Mouse (Mus musculus) megakaryocyte, embryonic 14.5 days (primary cell): ENCODE measurements at regions not wholly inside any gene's neighbourhood (a gene's known extent, or its start where the extent isn't known, plus 50 kb on each side); places are given as distances from the start of the nearest gene placed in this dataset.

Experiments
- H3K27me3 ChIP-seq: replicated peaks from 2 replicates; pipeline ENCODE3; 2012; ENCODE audit warnings: inconsistent platforms
- H3K36me3 ChIP-seq: replicated peaks from 2 replicates; pipeline ENCODE3; 2012; ENCODE audit warnings: low read length, inconsistent platforms, mixed read lengths
- H3K4me1 ChIP-seq: 2 replicates; pipeline ENCODE4 v1.6.1; 2012; ENCODE audit warnings: inconsistent platforms
- H3K4me3 ChIP-seq: replicated peaks from 2 replicates; pipeline ENCODE3; 2012; ENCODE audit warnings: moderate library complexity, mild to moderate bottlenecking, inconsistent platforms
- H3K9me3 ChIP-seq: 2 replicates; pipeline ENCODE4 v1.6.1; 2012; ENCODE audit warnings: inconsistent platforms
- FLI1 ChIP-seq: IDR thresholded peaks from 2 replicates; pipeline ENCODE4 v1.6.1; 2012; ENCODE audit warnings: low read length, inconsistent platforms, mixed read lengths
- GATA1 ChIP-seq: IDR thresholded peaks from 3 replicates; pipeline ENCODE4 v1.6.1; 2012; ENCODE audit warnings: mixed read lengths, low read length, inconsistent platforms, borderline replicate concordance

GRCm38 (mm10) chr10:38897573-38897972 lies 67.7 kb upstream of the Lama4 start:
- Histone ChIP-seq H3K4me3 (no peak overlapping the region), H3K4me1 (no peaks in the 10 kb centered on the region), H3K9me3 (peaks cover 9% of the 10 kb centered on the region), H3K27me3 (no peaks in the 10 kb centered on the region), H3K36me3 (no peaks in the 10 kb centered on the region)
- TF ChIP-seq GATA1 (no peak), FLI1 (no peak)

GRCm38 (mm10) chr10:38906121-38906520 lies 59.2 kb upstream of the Lama4 start:
- Histone ChIP-seq H3K4me1 (no peaks in the 10 kb centered on the region), H3K9me3 (no peaks in the 10 kb centered on the region), H3K36me3 (no peaks in the 10 kb centered on the region), H3K4me3 (no peak overlapping the region), H3K27me3 (no peaks in the 10 kb centered on the region)
- no peak for TF ChIP-seq GATA1
- TF ChIP-seq FLI1, result no peak

- H3K27me3 ChIP-seq, result no peaks in the 10 kb centered on the region
- no peaks in the 10 kb centered on the region for H3K36me3 ChIP-seq
- no peak for TF ChIP-seq FLI1
- no peak for TF ChIP-seq GATA1
- H3K9me3 ChIP-seq, result no peaks in the 10 kb centered on the region
- no peak overlapping the region for H3K4me3 ChIP-seq
- H3K4me1 ChIP-seq, result no peaks in the 10 kb centered on the region
Observed at GRCm38 (mm10) chr10:38907835-38908234, 57.5 kb upstream of the Lama4 start.

- Histone ChIP-seq H3K27me3 (no peaks in the 10 kb centered on the region), H3K36me3 (no peaks in the 10 kb centered on the region), H3K9me3 (no peaks in the 10 kb centered on the region), H3K4me3 (no peak overlapping the region), H3K4me1 (no peaks in the 10 kb centered on the region)
- TF ChIP-seq GATA1, result no peak
- no peak for TF ChIP-seq FLI1
Observed at GRCm38 (mm10) chr10:38908277-38908676, 57.0 kb upstream of the Lama4 start.

GRCm38 (mm10) chr10:38909152-38909732 lies 56.1 kb upstream of the Lama4 start:
- H3K36me3 ChIP-seq, result no peaks in the 10 kb centered on the region
- H3K4me3 ChIP-seq, result no peak overlapping the region
- H3K27me3 ChIP-seq, result no peaks in the 10 kb centered on the region
- no peaks in the 10 kb centered on the region for H3K4me1 ChIP-seq
- TF ChIP-seq GATA1 (no peak), FLI1 (no peak)
- H3K9me3 ChIP-seq, result no peaks in the 10 kb centered on the region

GRCm38 (mm10) chr10:38909843-38910242 lies 55.5 kb upstream of the Lama4 start:
- Histone ChIP-seq H3K4me3 (no peak overlapping the region), H3K36me3 (no peaks in the 10 kb centered on the region), H3K27me3 (no peaks in the 10 kb centered on the region), H3K4me1 (no peaks in the 10 kb centered on the region), H3K9me3 (no peaks in the 10 kb centered on the region)
- TF ChIP-seq GATA1 (no peak), FLI1 (no peak)

GRCm38 (mm10) chr10:38913013-38913412 lies 52.3 kb upstream of the Lama4 start:
- Histone ChIP-seq H3K9me3 (no peaks in the 10 kb centered on the region), H3K36me3 (no peaks in the 10 kb centered on the region), H3K4me3 (no peak overlapping the region), H3K4me1 (no peaks in the 10 kb centered on the region), H3K27me3 (no peaks in the 10 kb centered on the region)
- TF ChIP-seq GATA1, result no peak
- no peak for TF ChIP-seq FLI1
